Comparison of ENCODE assay signal across 15 mouse cellular contexts in the genomic region with DNA sequence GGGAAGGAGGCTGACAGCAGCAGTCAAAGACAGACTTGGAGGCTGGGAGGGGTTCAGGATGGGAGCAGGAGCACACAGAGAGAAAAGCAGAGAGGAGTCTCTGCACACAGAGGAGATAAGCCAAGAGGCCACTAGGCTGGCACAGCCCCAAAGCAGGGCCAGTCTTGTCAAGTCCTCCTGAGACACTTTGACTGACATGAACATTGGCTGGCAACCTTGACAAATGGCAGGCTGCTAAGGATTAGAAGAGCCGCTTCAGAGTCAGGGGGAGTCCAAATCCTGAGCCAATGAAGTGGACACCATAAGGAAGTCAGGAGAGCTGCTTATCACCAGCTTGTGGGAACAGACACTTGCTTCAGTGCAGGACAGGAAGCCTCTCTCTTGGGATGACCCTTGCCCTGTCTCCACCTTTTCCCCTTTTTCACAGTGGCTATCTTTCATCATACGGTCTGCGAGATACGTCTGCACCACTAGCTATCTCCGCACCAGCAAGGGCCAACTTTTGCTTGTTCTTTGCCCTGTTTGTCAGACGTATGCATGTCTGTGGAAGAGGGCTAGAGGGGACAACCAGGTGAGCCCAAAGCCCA. TPM values are rescaled to one million over a fixed set of nuclear protein-coding genes. Genes with fewer than 3 reads are reported as not detected.
DNase-seq lines count a peak whose midpoint lies in the region; ATAC-seq and TF ChIP-seq lines count a peak whose summit lies in the region.
"Had no signal": no experiment of that assay in that cellular context is flagged by ENCODE, and none has a peak within 500 bp of the region (broad histone marks: within the 10 kb centered on the region; RNA-seq: fewer than 3 reads in every experiment).

No protein-coding gene starts in this region.

- H3K4me3 ChIP-seq in MEL (ENCODE audit: control insufficient read depth in 1 of 2, insufficient read depth in 1 of 2, low read depth in 2 of 2, low read length in 2 of 2): no peak overlapping the region
- H3K4me3 ChIP-seq in heart, embryonic 10.5 days: no peak overlapping the region
- no peak overlapping the region for H3K4me3 ChIP-seq in layer of hippocampus, adult 2 months
- H3K4me3 ChIP-seq: embryonic facial prominence, embryonic 13.5 days; kidney, embryonic 15.5 days; midbrain, embryonic 10.5 days had no signal

- H3K79me2 ChIP-seq in MEL (ENCODE audit: control insufficient read depth, insufficient read depth, low read length, poor library complexity): no peaks in the 10 kb centered on the region

- ATAC-seq in CD4-positive, CD25-positive, alpha-beta regulatory T cell, adult 4 months: no peak
- ATAC-seq: forebrain, embryonic 14.5 days had no signal

- 37% methylated on average over 6 of the region's 6 CpGs for WGBS in heart, embryonic 10.5 days

- DNase-seq in heart, adult 9 months (ENCODE audit: low spot score in 2 of 2): peak; percentile 29 to 32
- no peak for DNase-seq in heart, postnatal 14 days
- peak; percentile 31 for DNase-seq in MEL (ENCODE audit: low read depth, low spot score)
- peak; percentile 12 for DNase-seq in brain, embryonic 14.5 days (ENCODE audit: low read depth)
- DNase-seq in heart, embryonic 10.5 days (ENCODE audit: low spot score): no peak
- no peak for DNase-seq in layer of hippocampus, postnatal 10 days (ENCODE audit: low spot score in 2 of 2)
- no peak for DNase-seq in layer of hippocampus, adult 2 months (ENCODE audit: low spot score in 2 of 2)
- DNase-seq: liver; right cerebral cortex, postnatal 25 days had no signal

- H3K9ac ChIP-seq in MEL (ENCODE audit: control insufficient read depth, low read depth, low read length, poor library complexity, severe bottlenecking): no peak overlapping the region
- H3K9ac ChIP-seq: embryonic facial prominence, embryonic 13.5 days; kidney, embryonic 15.5 days had no signal

- no peak for TF ChIP-seq POLR2A in MEL (IDR thresholded peaks at IDR 0.05; ENCODE audit: control insufficient read depth in 1 of 2, insufficient read depth in 1 of 2, low read depth in 1 of 2, low read length in 2 of 2, poor library complexity in 1 of 2)
- no peak for TF ChIP-seq POLR2A in brain, embryonic 14.5 days (IDR thresholded peaks at IDR 0.05; ENCODE audit: borderline replicate concordance, extremely low read depth, insufficient read depth, insufficient read length, poor library complexity, severe bottlenecking)

- no peak overlapping the region for H3K27ac ChIP-seq in MEL (ENCODE audit: control insufficient read depth, low read depth, low read length)
- 0 out of 2 replicates have a peak overlapping the region, but pooled peaks have one; percentile 56 for H3K27ac ChIP-seq in heart, embryonic 10.5 days
- H3K27ac ChIP-seq in layer of hippocampus, adult 2 months: no peak overlapping the region
- H3K27ac ChIP-seq: embryonic facial prominence, embryonic 13.5 days; kidney, embryonic 15.5 days had no signal

- no peaks in the 10 kb centered on the region for H3K4me1 ChIP-seq in MEL (ENCODE audit: control insufficient read depth in 1 of 2, insufficient read depth in 2 of 2, low read length in 2 of 2)
- H3K4me1 ChIP-seq in heart, embryonic 10.5 days: peaks cover 23% of the 10 kb centered on the region
- H3K4me1 ChIP-seq: embryonic facial prominence, embryonic 13.5 days; kidney, embryonic 15.5 days had no signal

- H3K36me3 ChIP-seq in MEL (ENCODE audit: control insufficient read depth in 1 of 2, insufficient read depth in 2 of 2, low read length in 2 of 2): no peaks in the 10 kb centered on the region
- H3K36me3 ChIP-seq in heart, embryonic 10.5 days: no peaks in the 10 kb centered on the region
- H3K36me3 ChIP-seq: embryonic facial prominence, embryonic 13.5 days; kidney, embryonic 15.5 days; midbrain, embryonic 10.5 days had no signal

- TF ChIP-seq CTCF in MEL (IDR thresholded peaks at IDR 0.05 in 2 of 3, conservative IDR thresholded peaks at IDR 0.05 in 1 of 3; ENCODE audit: control insufficient read depth in 1 of 3, insufficient read depth in 1 of 3, low read depth in 2 of 3, low read length in 3 of 3, poor library complexity in 1 of 3, severe bottlenecking in 1 of 3): no peak
- TF ChIP-seq CTCF in brain, embryonic 14.5 days (IDR thresholded peaks at IDR 0.05; ENCODE audit: borderline replicate concordance, extremely low read depth, insufficient read depth, insufficient read length): no peak
- TF ChIP-seq CTCF in layer of hippocampus, adult 2 months (conservative IDR thresholded peaks at IDR 0.05): no peak

- intact Hi-C loops in heart, postnatal 14 days (cut with DNase I): no loop called here

- TF ChIP-seq RAD21 in MEL (IDR thresholded peaks at IDR 0.05; ENCODE audit: low read depth, low read length): no peak

- no peaks in the 10 kb centered on the region; a peak in 1 of 4 replicates for H3K27me3 ChIP-seq in MEL (ENCODE audit: control insufficient read depth in 1 of 2, insufficient read depth in 2 of 2, low read length in 2 of 2)
- H3K27me3 ChIP-seq in heart, embryonic 10.5 days (ENCODE audit: insufficient read depth, poor library complexity, severe bottlenecking): peaks cover 2% of the 10 kb centered on the region; the same call in 1 of the 2 replicates
- H3K27me3 ChIP-seq: CH12.LX; embryonic facial prominence, embryonic 13.5 days; kidney, embryonic 15.5 days had no signal

- H3K9me3 ChIP-seq in MEL (replicated peaks; ENCODE audit: insufficient read depth, low read length): no peaks in the 10 kb centered on the region
- H3K9me3 ChIP-seq in heart, embryonic 10.5 days: no peaks in the 10 kb centered on the region
- H3K9me3 ChIP-seq: embryonic facial prominence, embryonic 13.5 days; kidney, embryonic 15.5 days; midbrain, embryonic 10.5 days had no signal

- no peak for TF ChIP-seq EP300 in MEL (IDR thresholded peaks at IDR 0.05; ENCODE audit: low read depth in 1 of 2, low read length in 2 of 2)

TF ChIP-seq in MEL, 35 proteins besides CTCF, POLR2A, EP300 and RAD21:
- no peak for TF ChIP-seq POLR2AphosphoS5 (IDR thresholded peaks at IDR 0.05; ENCODE audit: borderline replicate concordance, low read depth, low read length)
- no peak for TF ChIP-seq TCF12 (IDR thresholded peaks at IDR 0.05; ENCODE audit: low read depth, low read length)
- no peak for TF ChIP-seq E2F4 (IDR thresholded peaks at IDR 0.05; ENCODE audit: borderline replicate concordance, low read depth, low read length)
- no peak for TF ChIP-seq ZNF384 (IDR thresholded peaks at IDR 0.05; ENCODE audit: low read depth, low read length)
- TF ChIP-seq GABPA (IDR thresholded peaks at IDR 0.05; ENCODE audit: low read depth, low read length): no peak
- TF ChIP-seq MYB (IDR thresholded peaks at IDR 0.05; ENCODE audit: low read depth, low read length): no peak
- TF ChIP-seq RCOR1 (IDR thresholded peaks at IDR 0.05; ENCODE audit: low read depth, low read length): no peak
- no peak for TF ChIP-seq SMC3 (IDR thresholded peaks at IDR 0.05; ENCODE audit: low read depth, low read length)
- TF ChIP-seq ZC3H11A (IDR thresholded peaks at IDR 0.05; ENCODE audit: low read depth, low read length): no peak
- TF ChIP-seq HCFC1 (IDR thresholded peaks at IDR 0.05; ENCODE audit: low read depth, low read length): no peak
- no peak for TF ChIP-seq UBTF (IDR thresholded peaks at IDR 0.05; ENCODE audit: borderline replicate concordance, insufficient read depth, low read depth, low read length)
- TF ChIP-seq ZKSCAN1 (IDR thresholded peaks at IDR 0.05; ENCODE audit: low read depth, low read length): no peak
- no peak for TF ChIP-seq MEF2A (IDR thresholded peaks at IDR 0.05; ENCODE audit: extremely low read depth, insufficient replicate concordance, low read depth, low read length, poor library complexity, severe bottlenecking)
- TF ChIP-seq MYC (IDR thresholded peaks at IDR 0.05; ENCODE audit: low read depth, low read length): no peak

RNA-seq across cellular contexts. Expression of gene Adarb1, which starts 20.9 kb away (rescaled TPM):
- total RNA-seq in heart, postnatal 14 days (2021): 10 to 100 TPM; 22.9 to 25.9 TPM
- total RNA-seq in MEL (2012; rRNA removed): 1.7 and 2.4 TPM in 2 replicates
- 1 to 10 TPM in 1 of 2 experiments, not detected in 1; 3.8 TPM for polyA plus RNA-seq in MEL (2012; ENCODE audit: insufficient read depth in 1 of 2, insufficient read length in 2 of 2, low read depth in 1 of 2, low replicate concordance in 2 of 2, missing spikeins in 1 of 2)
- polyA plus RNA-seq in brain, embryonic 14.5 days (2012; rRNA removed): 18.0 and 22.4 TPM in 2 replicates
- polyA plus RNA-seq in heart, embryonic 10.5 days (2016; fragmentation: Nextera tagmentation; extraction: Ambion mirVana): 9.2 and 9.9 TPM in 2 replicates
- total RNA-seq in layer of hippocampus, postnatal 10 days (2021): 10 to 100 TPM; 72.1 to 77.3 TPM
- polyA plus RNA-seq in CD4-positive, CD25-positive, alpha-beta regulatory T cell, adult 4 months (2017; shearing (Covaris generic)): 1 to 10 TPM in 1 of 2 experiments, under 1 TPM in 1; 0.74 to 1.2 TPM
- 100 to 1,000 TPM; 110 to 120 TPM for total RNA-seq in layer of hippocampus, adult 2 months (2021)

Comparison
In these comparisons a context has a peak if more than half of its experiments do, and no peak if none do; other contexts are left out.
1. DNase-seq: peak in heart, adult 9 months (2 of 2), MEL (single experiment) and brain, embryonic 14.5 days (single experiment); none in heart, postnatal 14 days (0 of 2), heart, embryonic 10.5 days (single experiment), layer of hippocampus, postnatal 10 days (0 of 2) and layer of hippocampus, adult 2 months (0 of 2).